Mouse (Mus musculus) ES-E14 (cell line): Measurements from ENCODE around the gene Ltb. TPM values are rescaled to one million over a fixed set of nuclear protein-coding genes. Genes with fewer than 3 reads are reported as not detected.
"Not testable (repeated sequence)": the region's sequence is repeated elsewhere in the genome, so short reads cannot be mapped to it uniquely, and the experiment has no call there.

Experiments used
- DNase-seq: peaks from one replicate; pipeline ENCODE4 v3.0.0-alpha.2; 2013; ENCODE audit warnings: low read depth, low spot score
- H3K27ac ChIP-seq: 2 replicates; pipeline ENCODE4 v1.5.1; 2012; ENCODE audit warnings: low read depth, mild to moderate bottlenecking, low read length, moderate library complexity, mixed read lengths; ENCODE audit not compliant: poor library complexity, insufficient read depth, severe bottlenecking
- H3K36me3 ChIP-seq: 2 replicates; pipeline ENCODE4 v1.6.1; 2012; ENCODE audit warnings: mild to moderate bottlenecking, low read length, moderate library complexity, mixed read lengths; ENCODE audit not compliant: control insufficient read depth, poor library complexity, insufficient read depth, severe bottlenecking
- H3K4me1 ChIP-seq, 2 experiments: fragments of 150-350 bp in 1 of 2; sonication (generic) in 1 of 2; 2 replicates each; pipeline ENCODE4 v1.6.1; 2012; ENCODE audit warnings: low read length in 2 of 2, mild to moderate bottlenecking in 1 of 2, mixed read lengths in 1 of 2; ENCODE audit not compliant: control insufficient read depth in 2 of 2, insufficient read depth in 2 of 2, poor library complexity in 1 of 2
- H3K4me3 ChIP-seq, 2 experiments: fragments of 150-350 bp in 1 of 2; sonication (generic) in 1 of 2; 2 replicates each; pipeline ENCODE4 v1.5.1; 2012; ENCODE audit warnings: low read length in 2 of 2, low read depth in 1 of 2, mild to moderate bottlenecking in 1 of 2, mixed read lengths in 1 of 2; ENCODE audit not compliant: insufficient read depth in 1 of 2, poor library complexity in 1 of 2, severe bottlenecking in 1 of 2
- H3K9ac ChIP-seq: 2 replicates; pipeline ENCODE4 v1.6.1; 2012; ENCODE audit warnings: low read depth, mild to moderate bottlenecking, low read length, mixed read lengths; ENCODE audit not compliant: poor library complexity, insufficient read depth, severe bottlenecking
- H3K9me3 ChIP-seq: fragments of 150-350 bp; sonication (generic); 2 replicates; pipeline ENCODE4 v1.6.1; 2012; ENCODE audit warnings: low read depth, mild to moderate bottlenecking, low read length; ENCODE audit not compliant: control insufficient read depth, insufficient read depth
- CHD2 ChIP-seq: IDR thresholded peaks from 2 replicates; pipeline ENCODE4 v1.6.1; 2014; ENCODE audit warnings: mild to moderate bottlenecking, low read depth, low read length, inconsistent platforms
- HCFC1 ChIP-seq: IDR thresholded peaks from 2 replicates; pipeline ENCODE4 v1.6.1; 2012; ENCODE audit warnings: low read length, inconsistent platforms, borderline replicate concordance; ENCODE audit not compliant: insufficient read depth
- MAFK ChIP-seq: IDR thresholded peaks from 2 replicates; pipeline ENCODE4 v1.6.1; 2014; ENCODE audit warnings: mild to moderate bottlenecking, low read depth, low read length, inconsistent platforms; ENCODE audit not compliant: insufficient read depth
- ZC3H11A ChIP-seq: IDR thresholded peaks from 2 replicates; pipeline ENCODE4 v1.6.1; 2012; ENCODE audit warnings: low read depth, mild to moderate bottlenecking, inconsistent platforms, low read length, borderline replicate concordance
- ZNF384 ChIP-seq: IDR thresholded peaks from 2 replicates; pipeline ENCODE4 v1.6.1; 2012; ENCODE audit warnings: low read depth, low read length, inconsistent platforms
- in situ Hi-C, 2 experiments: fragments of 600-800 bp; cut with MboI; formaldehyde crosslinking; loops; one replicate each; pipeline ENCODE4 v1.15.1; 2025; ENCODE audit warnings: low sequenced_read_pairs in 2 of 2, inconsistent platforms in 1 of 2; ENCODE audit not compliant: unreplicated experiment in 2 of 2
- total RNA-seq: library from RNA; depleted of rRNA; stranded (reverse); fragments of 300-350 nt; gene quantifications from 2 replicates; pipeline ENCODE4 v1.2.3, GENCODE M21; 2012

Ltb gene
- total RNA-seq, 1 experiment = 10.1 TPM

DNA sequence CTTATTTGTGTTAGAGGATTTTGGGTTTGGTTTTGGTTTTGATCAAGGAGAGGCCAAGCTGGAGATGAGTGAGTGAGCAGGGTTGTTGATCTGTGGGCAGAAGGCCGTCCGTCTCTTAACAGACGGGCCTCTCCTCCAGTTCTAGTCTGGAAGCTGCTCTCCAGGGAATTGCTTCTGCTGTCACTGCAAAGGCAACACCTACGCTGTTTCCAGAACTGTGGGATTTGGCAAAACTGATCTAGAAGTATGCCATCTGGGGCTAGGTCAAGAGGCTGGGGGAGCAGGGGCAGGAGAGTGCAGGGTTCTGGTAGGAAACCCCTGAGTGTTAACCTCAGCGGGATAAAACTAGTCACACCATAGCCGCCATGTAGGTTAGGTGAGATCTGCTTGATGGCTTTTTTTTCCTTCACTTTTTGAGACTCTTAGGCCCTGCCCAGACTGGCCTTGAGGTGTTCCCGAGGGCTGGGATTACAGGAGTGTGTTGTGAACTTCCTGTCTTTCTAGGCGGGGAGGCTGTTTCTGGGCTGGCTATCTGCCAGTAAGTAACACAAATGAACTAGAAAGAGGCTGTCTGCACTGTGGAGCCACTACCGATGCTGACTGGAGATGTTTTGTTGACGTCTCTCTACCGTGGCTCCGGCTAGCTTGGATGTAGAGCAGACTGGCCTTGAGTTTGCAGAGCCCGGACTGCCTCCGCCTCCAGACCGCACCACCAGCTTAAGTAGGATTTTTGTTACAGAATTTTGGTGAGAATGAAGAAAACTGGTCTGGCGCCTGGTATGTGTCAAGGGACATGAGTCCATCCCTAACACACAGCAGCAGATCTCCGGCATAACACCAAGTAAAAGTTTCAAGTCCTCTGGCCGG is 39.1 kb downstream of the Ltb start, which contains the start of gene Atp6v1g2:
Atp6v1g2 (plus strand) TSS at position 547 of the 867 bp plus-strand sequence.
- DNase-seq = no peak

DNA sequence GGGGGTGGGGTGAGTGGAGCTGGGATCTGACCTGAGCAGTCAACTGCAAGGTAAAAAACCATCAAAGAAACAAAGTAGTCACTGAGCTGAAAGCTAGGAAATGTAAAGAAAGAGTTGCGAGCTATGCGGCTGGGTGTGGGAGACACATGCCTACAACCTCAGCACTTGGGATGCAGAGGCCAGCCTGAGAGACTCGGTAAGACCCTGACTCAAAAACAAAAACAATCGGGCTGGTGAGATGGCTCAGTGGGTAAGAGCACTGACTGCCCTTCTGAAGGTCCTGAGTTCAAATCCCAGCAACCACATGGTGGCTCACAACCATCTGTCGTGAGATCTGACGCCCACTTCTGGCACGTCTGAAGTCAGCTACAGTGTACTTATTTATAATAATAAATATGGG is 39.9 kb downstream of the Ltb start:
- not testable (repeated sequence) for H3K4me3 ChIP-seq, H3K9ac ChIP-seq

More for the DNA sequence above, 39.1 kb downstream of the Ltb start, which contains the start of gene Atp6v1g2:
- H3K36me3 ChIP-seq = peaks cover 19% of the 10 kb centered on the region
- H3K9me3 ChIP-seq = no peaks in the 10 kb centered on the region
- TF ChIP-seq HCFC1 (no peak), ZNF384 (no peak), ZC3H11A (no peak), CHD2 (no peak), MAFK (no peak)
- no peak within 1 kb of the TSS for H3K27ac ChIP-seq
- H3K4me1 ChIP-seq = peaks cover 0 to 2% of the 10 kb centered on the region in 2 experiments; a peak in 1 of 4 replicates
- H3K9ac ChIP-seq = peak within 1 kb of the TSS; percentile 35; the same call in 1 of the 2 replicates
- in situ Hi-C loops = loop anchor here (5.0 kb wide), 1 partner anchor 66 kb away; no protein-coding TSS in a partner anchor
- H3K4me3 ChIP-seq = peak within 1 kb of the TSS; percentile 74 to 76; a peak in 2 of 4 replicates

DNA sequence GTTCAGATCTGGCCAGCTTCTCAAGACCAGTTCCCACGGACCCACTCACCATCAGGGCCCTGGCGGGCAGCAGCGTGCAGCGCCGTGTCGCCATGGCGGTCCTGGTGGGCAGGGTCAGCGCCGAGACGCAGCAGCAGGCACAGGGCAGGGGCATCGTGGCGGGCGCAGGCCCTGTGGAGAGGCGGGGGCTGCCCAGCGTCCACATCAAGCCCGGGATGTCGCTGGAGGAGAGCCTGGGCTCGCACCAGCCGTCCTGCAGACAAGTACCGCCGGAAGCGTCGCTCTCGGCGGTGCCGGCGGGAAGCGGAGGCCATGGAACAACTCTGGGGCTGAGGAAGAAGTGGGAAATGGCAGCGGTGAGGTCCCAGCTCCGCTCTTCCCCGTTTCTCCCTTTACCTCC is 40.7 kb downstream of the Ltb start:
- Histone ChIP-seq H3K9me3 (no peaks in the 10 kb centered on the region), H3K4me3 (peak overlapping the region; percentile 74 to 76), H3K36me3 (peaks cover 9% of the 10 kb centered on the region; the same call in 1 of the 2 replicates), H3K9ac (peak overlapping the region; percentile 83), H3K27ac (peak overlapping the region; percentile 14; the same call in 1 of the 2 replicates), H3K4me1 (peaks cover 0 to 2% of the 10 kb centered on the region in 2 experiments; a peak in 1 of 4 replicates)
- DNase-seq = no peak
- TF ChIP-seq HCFC1 = no peak
- TF ChIP-seq CHD2 = no peak
- no peak for TF ChIP-seq ZNF384
- TF ChIP-seq ZC3H11A = no peak
- TF ChIP-seq MAFK = no peak
- in situ Hi-C loops = loop anchor here (5.0 kb wide), 1 partner anchor 68 kb away; no protein-coding TSS in a partner anchor

More for the DNA sequence above, 39.9 kb downstream of the Ltb start:
- peaks cover 16% of the 10 kb centered on the region for H3K36me3 ChIP-seq
- not testable (repeated sequence) for H3K4me1 ChIP-seq, DNase-seq, H3K27ac ChIP-seq, H3K9me3 ChIP-seq
- in situ Hi-C loops = loop anchor here (5.0 kb wide), 1 partner anchor 67 kb away; no protein-coding TSS in a partner anchor

DNA sequence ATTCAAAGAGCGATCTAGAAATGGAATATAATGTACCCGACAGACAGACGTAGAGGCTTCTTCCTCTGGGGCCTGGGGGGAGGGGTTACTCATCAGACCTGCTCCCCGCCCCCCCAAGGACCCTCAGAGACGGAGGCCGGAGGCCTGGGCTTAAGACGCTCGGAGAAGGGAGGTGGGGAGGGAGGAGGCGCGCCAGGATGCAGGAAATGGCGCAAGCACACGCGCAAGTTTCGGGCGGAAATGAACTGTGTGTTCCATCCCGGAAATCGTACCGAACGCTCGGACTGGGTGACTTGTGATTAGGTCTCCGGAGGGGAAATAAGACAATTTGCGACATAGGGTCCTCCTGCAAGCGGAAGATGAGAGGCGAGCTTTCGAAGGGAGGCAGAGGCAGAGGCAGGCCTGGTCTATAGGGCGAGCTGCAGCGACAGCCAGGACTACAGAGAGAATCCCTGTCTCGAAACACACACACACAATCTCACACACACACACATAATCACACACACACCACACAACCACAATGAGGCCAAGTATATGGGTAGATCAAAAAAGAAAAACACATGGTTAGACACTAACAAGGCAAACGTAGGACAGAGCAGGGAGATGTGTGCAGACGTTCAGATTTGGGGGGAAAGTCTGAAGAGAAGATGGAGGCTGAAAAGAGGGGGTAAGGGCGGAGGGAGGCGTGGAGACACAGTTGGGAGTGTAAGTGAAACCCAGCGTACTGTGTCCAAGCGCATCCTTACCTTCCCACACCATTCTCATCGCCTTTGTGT is 41.6 kb downstream of the Ltb start, which contains the start of gene Nfkbil1:
Nfkbil1 (minus strand) TSS at position 179 of the 776 bp plus-strand sequence.
- Histone ChIP-seq H3K9me3 (no peaks in the 10 kb centered on the region), H3K27ac (peak within 1 kb of the TSS; percentile 26), H3K4me3 (peak within 1 kb of the TSS; percentile 74 to 76), H3K36me3 (peaks cover 5% of the 10 kb centered on the region; the same call in 1 of the 2 replicates), H3K4me1 (peaks cover 0 to 2% of the 10 kb centered on the region in 2 experiments; a peak in 1 of 4 replicates), H3K9ac (peak within 1 kb of the TSS; percentile 83)
- in situ Hi-C loops = no loop called here
- DNase-seq = peak; percentile 89
- TF ChIP-seq ZC3H11A (no peak), HCFC1 (peak; percentile 86)
